Mouse (Mus musculus) layer of hippocampus, adult 11-12 months (tissue): ENCODE data around the gene Mrps23.

Source experiments
- DNase-seq: peaks from one replicate; pipeline ENCODE4 v3.0.0; 2022; ENCODE audit warnings: low spot score

Gene Mrps23

DNA sequence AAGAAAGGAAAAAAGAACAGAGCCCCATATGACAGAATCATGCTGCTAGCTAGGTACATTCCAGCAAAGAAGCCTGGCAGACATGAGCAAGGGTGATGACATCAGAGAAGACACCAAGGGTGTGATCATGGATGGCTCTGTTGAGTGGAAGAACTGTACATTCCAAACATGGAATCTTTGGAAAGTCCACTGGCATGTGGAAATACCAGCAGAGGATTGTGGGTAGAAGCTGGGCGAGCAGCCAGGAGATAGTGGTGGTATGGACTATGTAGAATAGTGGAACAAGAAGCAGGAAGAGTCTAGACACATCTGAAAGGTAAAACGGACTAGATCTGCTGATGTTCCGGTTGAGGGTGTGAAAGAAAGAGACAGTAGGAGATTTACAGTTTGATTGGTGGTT lies 46.4 kb downstream of the Mrps23 start:
- no peak for DNase-seq

DNA sequence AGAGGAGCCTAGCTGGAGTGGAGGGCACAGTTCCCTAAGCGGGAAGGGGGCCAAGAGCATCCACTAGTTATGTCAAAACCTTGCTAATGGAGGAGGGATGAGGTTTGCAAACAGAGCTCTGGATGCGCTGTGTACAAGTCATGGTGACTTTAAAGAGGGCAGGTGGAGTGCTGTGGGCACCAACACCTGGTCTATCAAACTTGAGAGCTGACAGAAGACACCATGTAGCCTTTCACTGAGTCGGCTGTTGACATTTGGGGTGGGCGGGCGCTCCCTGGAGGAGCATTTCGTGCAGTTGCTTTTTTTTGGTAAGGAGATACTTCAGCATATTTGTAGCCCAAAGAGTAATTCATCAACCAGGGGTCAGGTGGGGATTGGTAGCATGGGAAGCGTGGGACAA lies 47.1 kb downstream of the Mrps23 start:
- no peak for DNase-seq

DNA sequence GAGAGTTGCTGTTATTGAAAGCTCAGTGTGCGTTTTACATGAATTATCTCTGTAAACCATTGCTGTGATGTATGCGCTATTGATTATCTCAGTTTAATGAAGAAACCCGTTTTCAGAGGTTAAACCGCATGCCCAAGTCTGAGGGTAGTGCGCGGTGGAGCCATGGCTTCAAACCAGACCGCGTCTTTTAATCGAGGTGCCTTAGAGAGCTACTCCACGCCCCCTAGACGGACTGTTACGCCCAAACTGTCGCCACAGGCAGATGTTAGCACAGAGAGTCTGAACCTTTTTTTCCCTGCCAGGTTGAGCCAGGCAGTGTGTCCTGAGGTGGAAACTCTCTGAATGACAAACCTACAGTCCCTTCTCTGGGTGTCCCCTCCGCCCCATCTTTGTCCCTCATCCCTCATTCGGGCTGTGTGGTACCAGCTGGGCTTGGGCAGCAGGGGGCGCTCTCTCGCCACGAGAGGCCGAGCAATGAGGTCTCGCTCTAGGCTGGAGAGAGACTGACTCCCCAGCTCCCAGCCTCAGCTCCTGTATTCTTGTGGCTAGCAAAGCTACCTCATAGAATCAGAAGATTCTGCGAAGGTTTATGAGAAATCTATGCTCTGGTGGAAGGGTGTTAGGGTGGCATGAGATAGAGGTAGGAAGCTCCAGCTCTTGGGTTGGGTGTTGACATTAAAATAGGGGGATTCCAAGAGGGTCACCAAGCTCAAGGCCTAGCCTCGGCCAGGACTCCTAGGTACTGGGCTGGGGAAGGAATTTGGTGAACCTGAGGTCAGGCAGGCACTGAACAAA lies 48.0 kb downstream of the Mrps23 start:
- DNase-seq = peak; percentile 82

DNA sequence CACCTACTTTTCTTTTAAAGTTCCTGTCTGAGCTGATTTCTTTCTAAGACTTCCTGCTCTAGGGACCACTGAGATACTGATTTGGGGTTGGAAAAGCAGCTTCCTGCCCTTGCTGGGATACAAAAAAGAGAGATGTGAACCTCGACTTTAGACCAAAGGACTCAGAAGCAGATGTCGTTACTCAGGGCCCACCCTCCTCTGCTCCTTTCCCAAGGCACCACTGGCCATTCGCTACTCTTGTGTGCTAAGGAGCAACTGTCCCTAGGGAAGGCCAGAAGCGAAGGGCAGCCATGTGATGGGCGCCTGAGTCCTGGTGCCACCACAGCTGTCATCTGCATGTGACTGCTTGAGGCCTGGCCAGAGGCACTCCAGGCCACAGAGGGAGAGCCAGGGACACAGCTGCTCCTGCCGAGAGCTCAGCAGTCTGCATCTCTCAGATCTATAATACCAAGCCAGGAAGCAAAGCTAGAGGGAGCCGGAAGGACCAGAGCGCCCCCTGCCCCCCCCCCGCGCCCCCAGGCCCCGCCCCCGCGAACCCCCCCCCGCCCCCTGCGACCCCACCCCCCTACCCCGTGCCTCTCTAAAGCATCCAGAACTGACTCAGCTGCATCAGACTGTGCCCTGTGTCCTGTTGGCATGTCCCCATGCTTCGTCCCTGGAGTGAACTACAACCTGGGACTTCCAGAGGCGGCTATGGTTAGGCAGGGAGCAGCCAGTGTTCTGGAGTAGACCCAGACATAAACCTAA lies 48.8 kb downstream of the Mrps23 start:
- DNase-seq = peak; percentile 58

DNA sequence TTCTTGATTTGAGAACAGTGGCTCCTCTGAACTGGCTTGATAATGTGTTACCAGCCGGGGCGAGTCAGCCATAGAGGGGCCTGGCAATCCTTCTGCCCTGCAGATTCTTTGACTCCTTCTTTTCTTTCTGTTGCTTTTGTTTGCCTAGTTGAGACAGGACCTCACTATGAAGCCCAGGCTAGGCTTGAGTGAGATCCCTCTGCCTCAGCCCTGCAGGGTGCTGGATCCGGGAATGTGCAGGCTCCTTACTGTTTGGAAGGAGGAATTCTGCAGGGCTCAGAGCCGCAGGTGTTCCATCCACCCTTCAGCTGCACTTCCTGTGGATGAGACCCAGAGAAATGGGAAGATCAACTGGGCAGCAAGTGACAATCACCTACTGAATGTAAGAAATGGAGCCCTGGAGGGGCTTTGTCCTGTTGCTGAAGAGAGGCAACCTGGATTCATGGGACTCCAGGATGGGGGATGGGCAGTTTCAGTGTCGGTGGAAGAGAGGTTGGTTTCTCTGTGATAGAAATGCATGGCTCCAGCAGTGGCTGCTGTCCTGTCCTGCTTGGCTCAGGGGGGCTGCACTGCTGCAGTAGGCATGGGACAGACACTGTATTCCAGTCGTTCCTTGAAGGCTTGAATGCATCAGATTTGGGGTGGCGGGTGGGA lies 49.5 kb downstream of the Mrps23 start:
- no peak for DNase-seq

DNA sequence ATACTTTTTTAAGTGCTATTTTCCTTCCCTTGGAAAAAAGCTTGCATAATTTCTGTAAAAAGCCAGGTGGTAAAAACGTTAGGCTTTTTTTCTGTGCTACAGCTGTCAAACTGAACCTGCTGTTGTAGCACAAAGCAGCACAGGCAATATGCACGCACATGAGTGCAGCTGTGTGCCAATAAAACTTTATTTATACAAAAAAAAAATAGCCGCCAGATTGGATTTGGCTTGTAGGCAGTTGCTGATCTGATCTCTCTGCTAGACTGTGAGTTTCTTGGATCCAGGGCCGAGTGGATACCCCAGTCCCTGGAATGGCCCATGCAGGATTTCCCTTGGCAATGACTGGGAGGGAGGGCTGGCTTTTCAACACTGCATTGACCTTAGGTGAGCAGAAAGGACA lies 53.5 kb downstream of the Mrps23 start:
- DNase-seq = no peak

DNA sequence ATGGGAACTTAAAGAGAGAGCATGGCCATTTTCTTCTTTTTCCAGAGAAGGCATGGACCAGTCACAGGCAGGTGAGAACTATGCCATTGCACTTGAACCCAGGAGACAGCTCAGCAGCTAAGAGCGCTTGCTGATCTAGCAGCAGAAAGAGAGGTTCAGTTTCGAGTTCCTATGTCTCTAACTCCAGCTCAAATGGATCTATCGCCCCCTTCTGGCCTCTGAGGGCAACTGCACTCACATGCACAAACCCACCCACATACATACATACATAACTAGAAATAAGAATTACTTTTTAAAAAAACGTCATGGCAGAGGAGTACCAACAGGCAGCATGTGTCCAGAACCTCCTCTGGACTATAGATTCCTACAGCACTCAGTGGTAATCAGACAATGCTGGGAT lies 54.0 kb downstream of the Mrps23 start:
- no peak for DNase-seq

DNA sequence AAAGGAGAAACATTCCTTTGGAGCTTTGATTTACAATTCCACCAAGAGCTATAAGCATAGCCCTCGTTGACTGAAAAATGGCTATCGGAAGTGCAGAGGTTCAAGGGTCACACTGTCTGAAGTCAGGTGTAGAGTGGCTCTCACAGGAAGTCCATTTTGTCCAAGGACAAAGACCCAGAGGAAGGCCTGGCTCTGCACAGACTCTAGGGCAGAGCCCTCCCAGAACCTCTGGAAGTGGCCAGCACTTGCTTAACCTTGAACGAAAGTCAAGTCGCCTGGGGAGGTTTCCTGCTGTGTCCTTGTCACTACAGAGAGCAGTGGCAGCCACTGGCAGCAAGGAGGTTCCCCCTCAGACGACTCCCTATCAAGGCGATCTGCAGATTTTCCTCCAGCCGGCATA lies 56.3 kb downstream of the Mrps23 start:
- DNase-seq = no peak
